Mouse (Mus musculus): ENCODE measurements around the gene Mbnl2.

DNA sequence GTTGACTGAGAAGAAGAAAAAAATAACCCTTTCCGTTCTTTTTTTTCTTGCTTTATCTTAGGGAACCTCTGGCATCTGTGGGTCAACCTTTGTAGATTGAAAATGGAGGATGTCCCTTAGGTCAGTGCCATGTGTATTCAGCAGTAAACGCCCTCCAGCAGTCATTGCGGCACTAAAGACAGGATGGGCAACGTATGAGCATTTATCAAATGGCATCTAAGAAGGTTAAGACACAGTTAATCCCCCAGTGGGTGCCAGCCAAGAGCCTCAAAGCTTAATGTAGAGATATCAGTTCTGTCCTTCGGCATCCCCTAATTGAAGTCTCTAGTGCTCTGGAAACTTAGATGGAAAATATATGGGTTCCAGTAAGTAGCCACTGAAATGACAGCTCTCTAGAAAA is 723 bp upstream of the Mbnl2 start:
- no peak for TF ChIP-seq CTCF (IDR thresholded peaks at IDR 0.05; ENCODE audit: low read depth, low read length)
- TF ChIP-seq GATA1 (IDR thresholded peaks at IDR 0.05; ENCODE audit: borderline replicate concordance, low read length) = no peak
- TF ChIP-seq POLR2AphosphoS5 (IDR thresholded peaks at IDR 0.05; ENCODE audit: insufficient replicate concordance, low read depth, low read length) = no peak
- no peak for TF ChIP-seq TAL1 (conservative IDR thresholded peaks at IDR 0.05; ENCODE audit: low read depth, low read length)
- no peak for TF ChIP-seq GATA2 (IDR thresholded peaks at IDR 0.05; ENCODE audit: borderline replicate concordance, low read depth, low read length)

All from G1E (cell line).